Mouse (Mus musculus) erythroblast, embryonic 14.5 days (primary cell): ENCODE measurements around the gene Atp6v1a.

Experiments used
- GATA1 ChIP-seq: IDR thresholded peaks from 2 replicates; pipeline ENCODE4 v1.6.1; 2012; ENCODE audit warnings: low read length, inconsistent platforms, mixed read lengths
- TAL1 ChIP-seq: IDR thresholded peaks from 3 replicates; pipeline ENCODE4 v1.6.1; 2012; ENCODE audit warnings: low read length, inconsistent platforms, mixed read lengths

GRCm38 (mm10) chr16:44173966-44174530, 34.5 kb upstream of the Atp6v1a start:
- no peak for TF ChIP-seq GATA1
- no peak for TF ChIP-seq TAL1
